Comparison of ENCODE assay signal across 9 mouse cellular contexts in the genomic region with DNA sequence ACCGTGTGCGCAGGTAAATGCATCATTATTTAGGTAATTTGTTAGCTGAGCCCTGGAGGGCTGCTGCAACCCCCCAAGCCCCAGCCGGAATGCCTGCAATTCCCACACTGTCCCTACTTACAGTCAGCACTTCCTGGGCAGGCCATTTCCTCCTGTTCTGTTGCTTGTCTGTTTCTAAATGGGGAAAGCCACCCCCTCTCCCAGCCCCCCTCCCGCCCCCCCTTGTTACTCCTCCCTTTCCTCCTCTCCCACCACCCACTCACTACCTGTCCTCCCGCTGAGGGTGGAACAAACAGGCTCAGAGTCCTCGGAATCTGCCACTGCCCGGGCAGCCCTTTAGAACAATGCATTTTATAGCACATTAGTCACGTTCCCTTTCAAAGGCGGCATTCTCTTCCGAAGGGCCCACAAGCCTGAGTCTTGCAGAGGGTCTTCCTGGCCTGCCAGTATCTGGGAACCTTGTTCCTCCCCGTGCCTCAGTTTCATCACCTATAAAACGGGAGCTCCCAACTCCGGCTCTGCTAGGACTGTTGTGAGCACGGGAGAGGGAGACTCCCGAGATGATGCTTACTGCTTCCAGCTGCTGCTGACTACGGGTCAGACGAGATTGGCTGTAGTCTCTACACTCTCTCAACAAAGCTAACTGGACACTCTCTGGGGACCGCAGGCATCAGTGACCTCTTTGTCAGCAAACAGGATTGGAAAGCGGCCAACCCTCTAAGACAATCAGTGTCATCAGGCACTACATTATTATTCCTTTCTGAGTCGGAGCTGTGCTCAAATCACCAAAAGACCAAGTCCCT. TPM values are rescaled to one million over a fixed set of nuclear protein-coding genes. Genes with fewer than 3 reads are reported as not detected.
A peak's percentile ranks its signal among the peaks of the same experiment; 100 is the strongest.
DNase-seq lines count a peak whose midpoint lies in the region; ATAC-seq lines count a peak whose summit lies in the region.
"Had no signal": no experiment of that assay in that cellular context is flagged by ENCODE, and none has a peak within 500 bp of the region (broad histone marks: within the 10 kb centered on the region; RNA-seq: fewer than 3 reads in every experiment).

No protein-coding gene starts in this region.

- intact Hi-C loops in gastrocnemius, postnatal 14 days (cut with DNase I; ENCODE audit: low total_unique reads), result no loop called here
- intact Hi-C loops in left cerebral cortex, postnatal 4 days (cut with DNase I), result no loop called here

- H3K36me3 ChIP-seq in kidney, embryonic 16.5 days (ENCODE audit: insufficient read depth, low read length), result peaks cover 6% of the 10 kb centered on the region

- no peak overlapping the region for H3K4me3 ChIP-seq in kidney, embryonic 16.5 days (ENCODE audit: low read length)

- peak overlapping the region; percentile 31 for H3K4me2 ChIP-seq in kidney, embryonic 16.5 days (replicated peaks; ENCODE audit: low read depth, low read length)

- peak overlapping the region; percentile 80 for H3K27ac ChIP-seq in kidney, embryonic 16.5 days (ENCODE audit: low read length)

- WGBS in kidney, embryonic 16.5 days, result 7% methylated on average over 19 of the region's 20 CpGs

- H3K9ac ChIP-seq in kidney, embryonic 16.5 days (replicated peaks; ENCODE audit: low read length), result peak overlapping the region; percentile 41

- peak; percentile 36 for ATAC-seq in kidney, embryonic 16.5 days (ENCODE audit: low FRiP score, low TSS enrichment)

- peaks cover 82% of the 10 kb centered on the region for H3K4me1 ChIP-seq in kidney, embryonic 16.5 days (ENCODE audit: insufficient read depth, low read length)

- no peaks in the 10 kb centered on the region for H3K27me3 ChIP-seq in kidney, embryonic 16.5 days (ENCODE audit: insufficient read depth, low read length)
- H3K27me3 ChIP-seq: CH12.LX had no signal

- peak; percentile 49 for DNase-seq in heart, adult 18-20 months
- no peak for DNase-seq in heart, adult 8-10 months (ENCODE audit: low spot score)
- peak; percentile 41 for DNase-seq in gastrocnemius, postnatal 14 days
- peak; percentile 14 for DNase-seq in lung, postnatal 36 days
- no peak for DNase-seq in cerebellum, postnatal 4 days (ENCODE audit: low spot score in 2 of 2)
- no peak for DNase-seq in cerebellum, adult 18-20 months
- DNase-seq in left cerebral cortex, postnatal 4 days, result no peak

- H3K9me3 ChIP-seq in kidney, embryonic 16.5 days (ENCODE audit: low read length), result no peaks in the 10 kb centered on the region

RNA-seq across cellular contexts. Expression of a gene that starts 10.8 kb away (rescaled TPM):
- 10 to 100 TPM in 1 of 2 experiments, 1 to 10 TPM in 1; 8.6 to 12.3 TPM for total RNA-seq in heart, adult 18-20 months (2021)
- 10 to 100 TPM; 10.3 to 14.0 (median 11.1) TPM for total RNA-seq in heart, adult 8-10 months (2022)
- total RNA-seq in gastrocnemius, postnatal 14 days (2021), result 10 to 100 TPM in 1 of 2 experiments, 1 to 10 TPM in 1; 8.8 to 10.6 TPM
- polyA plus RNA-seq in kidney, embryonic 16.5 days (2015; fragmentation: Nextera tagmentation; extraction: Ambion mirVana), result 21.1 and 21.7 TPM in 2 replicates
- 10 to 100 TPM; 10.4 to 12.8 TPM for total RNA-seq in left cerebral cortex, postnatal 4 days (2021)
- total RNA-seq: CH12.LX had no signal

Comparison
In these comparisons a context has a peak if more than half of its experiments do, and no peak if none do; other contexts are left out.
1. DNase-seq: peak in heart, adult 18-20 months (2 of 2), gastrocnemius, postnatal 14 days (single experiment) and lung, postnatal 36 days (single experiment); none in heart, adult 8-10 months (single experiment), cerebellum, postnatal 4 days (0 of 2), cerebellum, adult 18-20 months (0 of 2) and left cerebral cortex, postnatal 4 days (single experiment).